Mouse (Mus musculus): Measurements from ENCODE around the gene Prkar1a.
"Not testable (repeated sequence)": the region's sequence is repeated elsewhere in the genome, so short reads cannot be mapped to it uniquely, and the experiment has no call there.

Gene Prkar1a

GRCm38 (mm10) chr11:109641498-109642222 lies 7.5 kb upstream of the Prkar1a start:
- in situ Hi-C loops (cut with MboI; ENCODE audit: low sequenced_read_pairs) = no loop called here

- in situ Hi-C loops (cut with MboI; ENCODE audit: low sequenced_read_pairs) = no loop called here
Measured at GRCm38 (mm10) chr11:109648510-109648909, 695 bp upstream of the Prkar1a start.

- in situ Hi-C loops (cut with MboI; ENCODE audit: low sequenced_read_pairs) = no loop called here
Measured at GRCm38 (mm10) chr11:109649975-109650701, 933 bp downstream of the Prkar1a start.

- in situ Hi-C loops (cut with MboI; ENCODE audit: low sequenced_read_pairs) = no loop called here
Measured at GRCm38 (mm10) chr11:109650788-109651565, 1.8 kb downstream of the Prkar1a start.

GRCm38 (mm10) chr11:109651566-109652024 lies 2.4 kb downstream of the Prkar1a start:
- in situ Hi-C loops (cut with MboI; ENCODE audit: low sequenced_read_pairs) = no loop called here

GRCm38 (mm10) chr11:109652505-109652904 lies 3.3 kb downstream of the Prkar1a start:
- in situ Hi-C loops (cut with MboI; ENCODE audit: low sequenced_read_pairs) = no loop called here

- in situ Hi-C loops (cut with MboI; ENCODE audit: low sequenced_read_pairs) = no loop called here
Measured at GRCm38 (mm10) chr11:109653201-109653600, 4.0 kb downstream of the Prkar1a start.

GRCm38 (mm10) chr11:109654581-109654980 lies 5.4 kb downstream of the Prkar1a start:
- in situ Hi-C loops (cut with MboI; ENCODE audit: low sequenced_read_pairs) = no loop called here

GRCm38 (mm10) chr11:109656232-109656631 lies 7.0 kb downstream of the Prkar1a start:
- in situ Hi-C loops (cut with MboI; ENCODE audit: low sequenced_read_pairs) = no loop called here

GRCm38 (mm10) chr11:109660526-109660925 lies 11.3 kb downstream of the Prkar1a start:
- in situ Hi-C loops (cut with MboI; ENCODE audit: low sequenced_read_pairs) = not testable (repeated sequence)

GRCm38 (mm10) chr11:109664293-109664692 lies 15.1 kb downstream of the Prkar1a start:
- in situ Hi-C loops (cut with MboI; ENCODE audit: low sequenced_read_pairs) = no loop called here

- in situ Hi-C loops (cut with MboI; ENCODE audit: low sequenced_read_pairs) = no loop called here
Measured at GRCm38 (mm10) chr11:109665424-109665823, 16.2 kb downstream of the Prkar1a start.

- in situ Hi-C loops (cut with MboI; ENCODE audit: low sequenced_read_pairs) = no loop called here
Measured at GRCm38 (mm10) chr11:109666411-109666810, 17.2 kb downstream of the Prkar1a start.

GRCm38 (mm10) chr11:109667371-109667770 lies 18.2 kb downstream of the Prkar1a start:
- in situ Hi-C loops (cut with MboI; ENCODE audit: low sequenced_read_pairs) = no loop called here

- in situ Hi-C loops (cut with MboI; ENCODE audit: low sequenced_read_pairs) = no loop called here
Measured at GRCm38 (mm10) chr11:109668115-109668725, 19.0 kb downstream of the Prkar1a start.

GRCm38 (mm10) chr11:109669149-109669708 lies 20.0 kb downstream of the Prkar1a start:
- in situ Hi-C loops (cut with MboI; ENCODE audit: low sequenced_read_pairs) = no loop called here

- in situ Hi-C loops (cut with MboI; ENCODE audit: low sequenced_read_pairs) = loop anchor here (10.0 kb wide), 1 partner anchor 185 kb away; no protein-coding TSS in a partner anchor
Measured at GRCm38 (mm10) chr11:109670026-109670916, 21.1 kb downstream of the Prkar1a start.

- in situ Hi-C loops (cut with MboI; ENCODE audit: low sequenced_read_pairs) = loop anchor here (10.0 kb wide), 1 partner anchor 183 kb away; no protein-coding TSS in a partner anchor
Measured at GRCm38 (mm10) chr11:109671136-109672020, 22.2 kb downstream of the Prkar1a start.

GRCm38 (mm10) chr11:109672021-109672324 lies 22.8 kb downstream of the Prkar1a start:
- in situ Hi-C loops (cut with MboI; ENCODE audit: low sequenced_read_pairs) = loop anchor here (10.0 kb wide), 1 partner anchor 183 kb away; no protein-coding TSS in a partner anchor

All from CH12F3 (cell line).